Mouse (Mus musculus): ENCODE results near the gene Tmem9b. TPM values are rescaled to one million over a fixed set of nuclear protein-coding genes. Genes with fewer than 3 reads are reported as not detected.

Gene Tmem9b
- total RNA-seq, 2 experiments from 2014 or later, result 91.6 to 93.1 TPM

DNA sequence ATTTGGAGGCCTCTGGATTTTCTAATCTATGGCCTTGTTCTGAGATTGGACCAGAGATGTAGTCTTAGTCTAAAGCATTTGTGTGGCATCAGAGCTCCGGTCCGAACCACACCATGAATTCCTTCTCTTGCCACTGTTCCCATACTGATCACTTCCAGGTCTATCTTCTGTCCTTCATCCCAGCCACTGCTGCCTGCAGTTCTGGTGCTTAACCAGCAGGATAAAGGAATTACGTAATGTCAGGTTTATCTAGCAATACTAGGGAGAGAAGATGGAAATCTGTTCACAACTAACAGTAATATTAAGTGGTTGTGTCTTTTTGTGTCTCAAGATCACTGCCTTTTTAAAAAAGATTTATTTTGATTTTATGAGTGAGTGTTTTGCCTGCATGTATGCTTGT lies 62.6 kb downstream of the Tmem9b start:
- DNase-seq (ENCODE audit: low spot score in 2 of 2), result no peak

DNA sequence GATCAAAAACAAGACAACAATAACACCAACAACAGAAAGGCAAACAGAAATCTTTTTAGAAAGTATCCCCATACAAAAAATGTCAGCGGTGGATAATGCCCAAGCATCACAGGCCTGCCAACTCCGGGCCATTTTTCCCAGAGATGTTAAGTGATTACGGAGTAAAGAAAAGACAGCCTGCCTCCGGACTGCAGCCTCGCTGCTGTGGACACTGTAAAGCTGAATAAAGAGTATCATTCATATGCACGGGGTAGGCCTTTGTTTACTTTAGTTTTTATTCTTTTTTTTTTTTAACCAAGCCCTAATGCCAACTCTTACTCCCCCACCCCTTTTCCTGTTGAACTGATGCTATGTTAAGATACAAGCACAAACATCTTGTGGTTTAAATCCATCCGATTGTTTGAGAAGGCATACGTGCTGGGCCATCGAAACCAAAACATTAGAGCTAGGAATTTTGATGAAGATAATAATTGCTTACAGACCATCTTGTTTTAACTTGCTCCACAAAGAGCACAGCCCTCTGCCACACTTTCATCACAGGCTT lies 66.0 kb downstream of the Tmem9b start:
- DNase-seq (ENCODE audit: low spot score in 2 of 2), result no peak

Other genes with a start within 250 kb of the Tmem9b start
- 10 to 100 TPM; 21.5 TPM for gene Trim66, start 244.7 kb downstream of the Tmem9b start, total RNA-seq (2021)
- 100 to 1,000 TPM; 147 to 150 TPM for gene Rpl27a, start 233.7 kb downstream of the Tmem9b start, total RNA-seq (2021)
- gene St5, start 49.3 kb downstream of the Tmem9b start, total RNA-seq (2021), result 10 to 100 TPM; 17.8 to 21.5 TPM
- gene Akip1, start 49.2 kb downstream of the Tmem9b start, total RNA-seq (2021), result 1 to 10 TPM; 3.6 to 6.0 TPM
- gene BC051019, start 29.0 kb downstream of the Tmem9b start, total RNA-seq (2021), result not detected
- not detected for gene Ascl3, start 21.1 kb downstream of the Tmem9b start, total RNA-seq (2021)
- 10 to 100 TPM; 82.9 to 87.3 TPM for gene Nrip3, start 29.1 kb upstream of the Tmem9b start, total RNA-seq (2021)
- gene Scube2, start 112.8 kb upstream of the Tmem9b start, total RNA-seq (2021), result 1 to 10 TPM in 1 of 2 experiments, under 1 TPM in 1; 0.93 to 1.1 TPM
- gene Dennd5a, start 207.6 kb upstream of the Tmem9b start, total RNA-seq (2021), result 100 to 1,000 TPM; 222 to 227 TPM
- gene Tmem41b, start 234.1 kb upstream of the Tmem9b start, total RNA-seq (2021), result 10 to 100 TPM; 55.1 to 61.4 TPM